Mouse (Mus musculus) thymus, adult 2 months (tissue): ENCODE measurements around the gene Map7.

Source experiments
- CTCF ChIP-seq: fragments of 200-500 bp; IDR thresholded peaks from 2 replicates; pipeline ENCODE4 v1.5.1; 2012; ENCODE audit warnings: mild to moderate bottlenecking, control low read depth, low read length, moderate library complexity, borderline replicate concordance; ENCODE audit not compliant: control insufficient read depth, poor library complexity, insufficient read depth; ENCODE audit errors: extremely low read depth
- POLR2A ChIP-seq: fragments of 200-500 bp; IDR thresholded peaks from 2 replicates; pipeline ENCODE4 v1.6.1; 2012; ENCODE audit warnings: mild to moderate bottlenecking, low read length, control low read depth, moderate library complexity; ENCODE audit not compliant: control insufficient read depth, poor library complexity, insufficient read depth; ENCODE audit errors: extremely low read depth

DNA sequence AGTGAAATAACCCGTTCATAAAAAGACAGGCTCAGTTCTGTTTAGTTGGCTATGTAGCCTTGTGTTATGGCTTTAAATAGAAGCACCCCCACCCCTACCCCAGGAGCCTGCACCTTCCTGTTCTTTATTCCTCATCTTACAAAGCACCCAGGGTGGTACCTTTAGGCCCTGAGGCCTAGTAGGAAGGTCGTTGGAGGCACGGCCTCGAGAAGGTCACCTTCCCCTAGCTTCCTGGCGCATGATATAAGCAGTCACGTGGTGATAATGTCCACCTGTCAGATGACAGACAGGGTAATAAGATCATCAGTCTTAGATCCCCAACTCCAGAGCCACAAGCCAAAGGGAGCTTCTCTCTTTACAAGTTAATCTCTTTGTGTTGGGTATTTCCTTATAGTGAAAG is 68.7 kb downstream of the Map7 start:
- TF ChIP-seq CTCF (no peak), POLR2A (no peak)
